8 mouse cellular contexts compared by ENCODE assay signal in genomic region chr3:82357340-82357739, GRCm38 (mm10). TPM values are rescaled to one million over a fixed set of nuclear protein-coding genes. Genes with fewer than 3 reads are reported as not detected.
DNase-seq lines count a peak whose midpoint lies in the region; ATAC-seq and TF ChIP-seq lines count a peak whose summit lies in the region.

No protein-coding gene starts in this region.

- H3K27me3 ChIP-seq in heart, embryonic 16.5 days (ENCODE audit: control insufficient read depth, insufficient read depth, low read length) = no peaks in the 10 kb centered on the region
- H3K27me3 ChIP-seq in hindbrain, embryonic 12.5 days = no peaks in the 10 kb centered on the region
- no peaks in the 10 kb centered on the region for H3K27me3 ChIP-seq in midbrain, embryonic 11.5 days (ENCODE audit: control insufficient read depth, insufficient read depth, low read length)

- peak overlapping the region; percentile 90 for H3K4me2 ChIP-seq in heart, embryonic 16.5 days (ENCODE audit: low read depth, low read length)
- peak overlapping the region; percentile 55 for H3K4me2 ChIP-seq in hindbrain, embryonic 12.5 days (replicated peaks)
- peak overlapping the region; percentile 62 for H3K4me2 ChIP-seq in midbrain, embryonic 11.5 days

- H3K4me3 ChIP-seq in heart, embryonic 16.5 days (ENCODE audit: low read length) = peak overlapping the region; percentile 77
- peak overlapping the region; percentile 49 for H3K4me3 ChIP-seq in bone marrow macrophage, adult 2 months (ENCODE audit: insufficient read depth, low read length)
- H3K4me3 ChIP-seq in hindbrain, embryonic 12.5 days = peak overlapping the region; percentile 88
- peak overlapping the region; percentile 78 for H3K4me3 ChIP-seq in midbrain, embryonic 11.5 days (ENCODE audit: low read depth, low read length)

- intact Hi-C loops in left cerebral cortex, postnatal 14 days (cut with DNase I) = loop anchor here (10.0 kb wide), 1 partner anchor 1643 kb away; no protein-coding TSS in a partner anchor

- no peak for DNase-seq in heart, adult 9 months (ENCODE audit: low spot score in 2 of 2)
- DNase-seq in midbrain, embryonic 11.5 days (ENCODE audit: low spot score, missing footprints) = peak; percentile 83
- no peak for DNase-seq in urinary bladder, adult 2 months (ENCODE audit: low spot score)
- DNase-seq in left cerebral cortex, postnatal 14 days (ENCODE audit: low spot score in 2 of 2) = no peak
- no peak for DNase-seq in urinary bladder, postnatal 10 days (ENCODE audit: low spot score)

- peaks cover 2% of the 10 kb centered on the region; the same call in 1 of the 2 replicates for H3K4me1 ChIP-seq in heart, embryonic 16.5 days (ENCODE audit: control insufficient read depth, insufficient read depth, low read length)
- H3K4me1 ChIP-seq in bone marrow macrophage, adult 2 months (ENCODE audit: control insufficient read depth, insufficient read depth, low read length) = peaks cover 3% of the 10 kb centered on the region; the same call in 1 of the 2 replicates
- peaks cover 5% of the 10 kb centered on the region for H3K4me1 ChIP-seq in hindbrain, embryonic 12.5 days
- H3K4me1 ChIP-seq in midbrain, embryonic 11.5 days (ENCODE audit: control insufficient read depth, insufficient read depth, low read length) = no peaks in the 10 kb centered on the region

- peak overlapping the region; percentile 61 for H3K9ac ChIP-seq in heart, embryonic 16.5 days (ENCODE audit: low read length)
- peak overlapping the region; percentile 10; the same call in 1 of the 2 replicates for H3K9ac ChIP-seq in hindbrain, embryonic 12.5 days
- H3K9ac ChIP-seq in midbrain, embryonic 11.5 days (ENCODE audit: low read length) = peak overlapping the region; percentile 50; the same call in 1 of the 2 replicates

- no peak for ATAC-seq in heart, embryonic 16.5 days (replicated peaks; ENCODE audit: extremely low read depth, insufficient read depth, low FRiP score)
- peak; percentile 44 for ATAC-seq in hindbrain, embryonic 12.5 days (ENCODE audit: low FRiP score)
- ATAC-seq in midbrain, embryonic 11.5 days (ENCODE audit: low FRiP score) = peak; percentile 47

- TF ChIP-seq POLR2A in bone marrow macrophage, adult 2 months (IDR thresholded peaks at IDR 0.05; ENCODE audit: borderline replicate concordance, low read depth, low read length) = no peak

- TF ChIP-seq CTCF in bone marrow macrophage, adult 2 months (IDR thresholded peaks at IDR 0.05; ENCODE audit: low read depth, low read length) = no peak

- 3% methylated on average over 5 of the region's 5 CpGs for WGBS in heart, embryonic 16.5 days
- WGBS in hindbrain, embryonic 12.5 days = 1% methylated on average over 4 of the region's 5 CpGs
- 2% methylated on average over 4 of the region's 5 CpGs for WGBS in midbrain, embryonic 11.5 days

- H3K9me3 ChIP-seq in heart, embryonic 16.5 days (replicated peaks; ENCODE audit: control insufficient read depth, low read length) = no peaks in the 10 kb centered on the region
- H3K9me3 ChIP-seq in hindbrain, embryonic 12.5 days (replicated peaks) = no peaks in the 10 kb centered on the region
- no peaks in the 10 kb centered on the region for H3K9me3 ChIP-seq in midbrain, embryonic 11.5 days (ENCODE audit: control insufficient read depth, low read length)

- H3K27ac ChIP-seq in heart, embryonic 16.5 days (ENCODE audit: low read length) = no peak overlapping the region
- H3K27ac ChIP-seq in bone marrow macrophage, adult 2 months (ENCODE audit: insufficient read depth, low read depth, low read length) = no peak overlapping the region
- H3K27ac ChIP-seq in hindbrain, embryonic 12.5 days = peak overlapping the region; percentile 64; the same call in 1 of the 2 replicates
- H3K27ac ChIP-seq in midbrain, embryonic 11.5 days (ENCODE audit: low read depth, low read length) = no peak overlapping the region

- no peaks in the 10 kb centered on the region for H3K36me3 ChIP-seq in heart, embryonic 16.5 days (ENCODE audit: control insufficient read depth, insufficient read depth)
- H3K36me3 ChIP-seq in hindbrain, embryonic 12.5 days = no peaks in the 10 kb centered on the region
- H3K36me3 ChIP-seq in midbrain, embryonic 11.5 days (ENCODE audit: control insufficient read depth, insufficient read depth, low read length) = no peaks in the 10 kb centered on the region

RNA-seq across cellular contexts. Expression of gene Map9, which starts 0.5 kb away (rescaled TPM):
- polyA plus RNA-seq in heart, embryonic 16.5 days (2015; fragmentation: Nextera tagmentation; extraction: Ambion mirVana) = 6.3 and 7.8 TPM in 2 replicates
- polyA plus RNA-seq in bone marrow macrophage, adult 2 months (2012; ENCODE audit: insufficient read depth, insufficient read length, missing spikeins) = not detected in 2 replicates
- 16.7 and 20.5 TPM in 2 replicates for polyA plus RNA-seq in hindbrain, embryonic 12.5 days (2016; fragmentation: Nextera tagmentation; extraction: Ambion mirVana)
- polyA plus RNA-seq in midbrain, embryonic 11.5 days (2014; fragmentation: Nextera tagmentation; extraction: Ambion mirVana) = 13.9 and 14.4 TPM in 2 replicates
- polyA plus RNA-seq in urinary bladder, adult 2 months (2012; rRNA removed) = 2.4 and 2.5 TPM in 2 replicates
- 100 to 1,000 TPM; 119 to 138 TPM for total RNA-seq in left cerebral cortex, postnatal 14 days (2021)

Comparison
In these comparisons a context has a peak if more than half of its experiments do, and no peak if none do; other contexts are left out.
1. H3K9ac ChIP-seq: peak in every context shown above with its lines; median percentile 61 in heart, embryonic 16.5 days; 50 in midbrain, embryonic 11.5 days; 10 in hindbrain, embryonic 12.5 days.